Mouse (Mus musculus): ENCODE results near the gene Abhd16a.

The Abhd16a gene

DNA sequence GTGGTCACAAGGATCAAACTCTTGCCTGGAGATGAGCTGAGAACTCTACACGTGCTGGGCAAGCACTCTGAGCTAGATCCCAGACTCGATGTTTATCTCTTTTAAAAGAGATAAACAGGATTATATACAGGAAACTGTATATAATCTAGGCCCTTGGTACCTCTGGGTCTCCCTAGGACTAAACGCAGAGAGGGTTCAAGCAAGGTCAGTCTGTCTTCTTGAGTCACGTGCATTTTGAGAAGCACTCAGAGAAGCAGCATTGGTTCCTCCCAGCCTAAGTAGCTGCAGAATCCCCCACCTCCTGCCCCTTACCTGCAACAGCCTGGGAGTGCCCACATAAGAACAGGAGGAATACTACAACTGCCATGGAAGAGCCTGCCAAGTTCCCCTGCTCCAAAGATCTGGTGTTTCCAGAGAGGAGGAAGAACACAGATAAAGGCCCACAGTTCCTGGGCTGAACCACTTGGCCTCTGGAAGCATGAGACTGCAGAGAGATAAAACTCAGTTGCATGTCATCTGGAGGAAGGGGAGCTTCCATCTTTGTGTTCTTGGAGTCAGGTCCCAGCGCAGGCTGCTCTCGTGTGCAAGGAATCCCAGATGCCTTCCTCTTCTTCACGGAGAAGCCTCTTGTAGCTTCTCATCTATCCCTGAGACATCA is 3.7 kb upstream of the Abhd16a start, which contains the start of gene Ly6g6f:
Ly6g6f (minus strand) TSS at position 403 of the 658 bp plus-strand sequence.
- no peak for DNase-seq (ENCODE audit: low read depth)

DNA sequence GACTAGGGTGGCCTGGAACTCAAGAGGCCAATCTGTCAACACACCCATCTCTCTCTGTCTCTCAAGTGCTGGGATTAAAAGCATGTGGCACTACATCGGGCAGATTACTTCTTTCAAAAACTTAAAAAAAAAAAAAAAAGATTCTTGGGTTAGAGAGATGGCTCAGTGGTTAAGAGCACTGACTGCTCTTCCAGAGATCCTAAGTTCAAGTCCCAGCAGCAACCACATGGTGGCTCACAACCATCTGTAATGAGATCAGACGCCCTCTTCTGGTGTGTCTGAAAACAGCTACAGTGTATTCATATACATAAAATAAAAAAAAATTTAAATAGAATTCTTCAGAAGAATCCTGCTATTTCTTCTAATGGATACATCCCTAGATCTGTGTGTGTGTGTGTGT is 912 bp upstream of the Abhd16a start:
- DNase-seq (ENCODE audit: low read depth) = peak; percentile 48

DNA sequence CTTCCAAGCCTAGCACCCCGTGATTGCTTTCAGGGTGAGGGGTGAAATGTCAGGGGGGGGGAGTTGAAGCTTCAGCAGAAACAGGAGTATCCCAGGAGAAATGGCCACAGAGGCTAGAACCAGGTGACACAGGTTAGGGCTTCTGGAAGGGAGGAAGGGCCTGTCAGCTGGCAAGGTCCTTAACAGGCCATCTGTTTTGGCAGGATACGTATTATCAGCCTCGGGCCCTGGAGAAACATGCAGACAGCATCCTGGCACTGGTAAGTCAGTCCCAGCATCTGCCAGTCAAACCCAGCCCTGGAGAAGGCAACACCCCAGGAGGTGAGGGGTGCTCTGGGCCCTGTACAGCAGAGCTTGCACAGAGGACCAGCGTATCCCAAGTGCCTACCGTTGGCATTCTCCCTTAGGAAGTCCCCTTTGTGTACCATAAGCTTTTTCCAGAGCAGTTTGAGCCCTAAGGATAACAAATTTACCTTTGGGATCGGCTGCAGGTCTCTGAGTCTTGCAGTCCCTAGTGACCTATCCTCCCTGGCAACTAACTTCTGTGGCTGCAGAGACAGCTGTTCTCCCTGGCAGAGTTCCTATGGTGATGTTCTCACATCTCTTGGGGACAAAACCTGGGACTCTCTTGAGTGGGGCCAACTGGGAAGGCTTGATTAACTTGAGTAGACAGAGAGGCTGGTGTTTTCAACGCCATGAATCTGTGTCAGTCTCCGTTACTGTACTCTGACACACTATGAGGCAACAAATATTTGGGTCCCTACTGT is 1.3 kb downstream of the Abhd16a start:
- DNase-seq (ENCODE audit: low read depth) = no peak

DNA sequence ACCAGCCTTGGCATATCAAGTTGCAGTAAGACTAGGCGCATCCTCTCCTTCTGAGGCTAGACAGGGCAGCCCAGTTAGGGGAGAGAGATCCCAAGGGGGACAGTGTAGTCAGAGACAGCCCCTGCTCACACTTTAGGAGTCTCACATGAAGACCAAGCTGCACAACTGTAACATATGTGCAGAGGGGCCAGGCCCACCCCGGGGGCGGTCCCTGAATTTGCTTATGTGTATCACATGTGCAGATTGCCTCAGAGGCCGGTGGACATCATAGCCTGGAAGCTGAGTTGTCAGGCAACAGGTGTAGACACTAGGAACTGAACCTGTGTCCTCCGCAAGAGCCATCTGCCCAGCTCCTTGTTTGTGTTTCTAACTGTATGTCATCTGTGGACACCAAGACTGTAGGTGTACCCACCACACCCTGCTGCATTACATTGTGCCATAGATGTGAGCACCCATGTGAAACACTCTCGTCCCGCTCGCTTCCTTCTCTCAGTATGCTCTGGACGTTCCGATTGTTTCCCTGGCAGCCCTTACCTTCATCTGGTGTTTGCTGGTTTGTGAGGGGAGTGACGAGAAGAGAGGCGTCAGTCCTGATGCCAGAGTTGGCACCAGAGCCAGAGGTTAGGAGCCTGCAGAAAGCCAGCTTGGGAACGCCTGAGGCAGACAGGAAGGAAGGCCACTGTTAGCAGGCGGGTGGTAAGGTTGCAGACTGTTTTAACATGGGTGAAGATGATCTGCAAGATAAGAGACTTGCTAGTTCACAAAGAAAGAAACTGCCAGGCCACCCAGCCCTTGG is 3.5 kb downstream of the Abhd16a start:
- DNase-seq (ENCODE audit: low read depth) = no peak

DNA sequence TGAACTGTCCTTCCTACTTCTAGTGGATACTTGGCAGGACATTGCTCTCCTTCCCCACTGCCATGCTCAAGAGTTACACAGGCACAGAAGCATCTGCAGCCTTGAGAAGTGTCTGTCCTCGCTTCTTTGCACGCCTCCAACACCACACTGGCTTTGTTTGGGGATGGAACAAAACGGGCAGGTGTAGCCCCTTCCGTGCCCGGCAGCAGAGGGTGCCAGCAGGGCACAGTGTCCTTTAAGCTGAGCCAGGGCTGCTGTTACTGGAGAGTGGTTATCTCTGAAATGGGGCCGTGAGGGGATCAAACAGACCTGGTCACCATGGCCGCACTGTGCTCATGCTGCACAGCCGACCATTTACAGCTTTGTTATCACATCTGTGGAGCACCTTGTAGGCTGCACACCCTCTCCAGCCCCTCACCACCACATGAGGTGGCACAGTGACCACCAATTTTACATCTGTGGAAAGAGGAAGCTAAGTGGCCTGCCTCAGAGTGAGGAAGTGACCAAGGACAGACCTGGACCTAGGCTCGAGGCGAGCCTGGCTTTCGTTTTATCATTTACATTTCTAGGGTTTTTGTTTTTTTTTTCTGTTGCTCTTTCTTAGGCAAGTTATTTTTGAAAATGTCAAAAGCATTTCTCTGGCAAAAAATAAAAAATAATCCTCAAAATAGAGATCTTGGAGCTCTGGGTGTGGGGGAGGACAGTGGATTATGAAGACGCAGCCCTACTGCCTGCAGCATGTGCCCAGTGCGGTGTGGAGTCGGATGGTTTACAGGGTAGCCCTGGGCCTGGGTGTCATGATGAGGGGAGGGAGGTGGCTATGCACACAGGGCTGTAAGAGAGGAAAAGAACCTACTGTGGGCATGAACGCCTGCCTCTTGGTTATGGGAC is 5.7 kb downstream of the Abhd16a start:
- peak; percentile 46 for DNase-seq (ENCODE audit: low read depth)

DNA sequence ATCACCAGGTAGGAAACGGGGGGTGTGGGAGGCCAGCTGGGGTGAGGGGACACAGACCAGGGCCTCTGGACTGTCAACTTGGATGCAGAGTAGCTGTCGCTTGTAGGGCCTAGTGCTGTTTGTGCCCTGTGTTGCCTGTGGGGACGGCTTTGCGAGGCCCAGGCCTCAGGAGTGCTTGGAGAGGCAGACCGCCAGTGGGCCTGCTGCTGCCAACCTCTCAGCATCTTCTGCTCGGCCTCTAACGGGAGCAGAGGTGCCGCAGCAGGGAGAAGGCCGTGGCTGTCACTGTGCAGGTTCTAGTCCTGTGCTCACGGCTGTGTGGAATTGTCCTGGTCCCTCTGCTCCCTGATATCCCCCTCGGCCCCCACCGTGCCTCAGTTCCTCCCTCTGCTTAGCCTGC is 7.5 kb downstream of the Abhd16a start:
- no peak for DNase-seq (ENCODE audit: low read depth)

DNA sequence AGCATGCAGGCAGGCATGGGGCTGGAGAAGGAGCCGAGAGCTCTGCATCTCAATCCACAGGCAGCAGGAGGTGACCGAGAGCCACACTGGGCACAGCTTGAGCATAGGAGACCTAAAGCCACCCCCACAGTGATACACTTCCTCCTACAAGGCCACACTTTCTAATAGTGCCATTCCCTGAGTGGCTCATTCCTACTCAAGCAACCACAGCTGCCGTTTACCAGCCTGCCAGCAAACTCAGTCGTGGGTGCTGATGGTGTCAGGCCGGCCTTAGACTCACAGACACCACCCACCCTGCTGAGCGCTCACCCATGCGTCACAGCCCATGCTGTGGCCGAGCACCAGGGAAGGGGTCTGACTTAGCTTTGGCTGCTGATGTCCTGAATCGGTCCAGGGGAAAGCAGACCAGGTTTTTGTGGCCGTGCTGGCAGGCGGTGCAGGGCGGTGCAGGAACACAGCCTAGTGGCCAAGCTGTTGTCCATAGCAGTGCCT is 8.1 kb downstream of the Abhd16a start:
- no peak for DNase-seq (ENCODE audit: low read depth)

DNA sequence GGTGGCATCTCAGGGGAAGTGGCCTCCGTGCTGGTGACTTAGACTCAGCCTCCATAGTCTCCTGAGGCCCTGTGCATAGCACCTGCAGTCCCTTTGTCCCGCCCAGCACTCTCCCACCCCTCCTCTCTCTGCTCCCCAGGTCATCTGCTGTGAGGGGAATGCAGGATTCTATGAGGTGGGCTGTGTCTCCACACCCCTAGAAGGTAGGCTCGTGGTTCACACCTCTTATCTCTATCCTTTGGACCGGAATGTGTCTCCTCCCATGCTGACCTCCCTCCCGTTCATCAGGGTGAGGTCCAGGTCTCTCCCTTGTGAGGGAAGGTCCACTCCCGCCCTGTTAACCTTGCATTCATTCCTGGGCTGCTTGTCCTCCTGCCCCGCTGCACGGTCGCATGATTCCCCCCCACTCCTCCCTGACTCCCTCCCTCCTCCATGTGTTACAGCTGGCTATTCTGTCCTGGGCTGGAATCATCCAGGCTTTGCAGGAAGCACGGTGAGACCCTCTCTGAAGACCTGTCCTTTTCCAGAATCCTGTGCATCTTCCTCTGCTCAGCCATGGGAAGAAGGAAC is 11.2 kb downstream of the Abhd16a start:
- no peak for DNase-seq (ENCODE audit: low read depth)

DNA sequence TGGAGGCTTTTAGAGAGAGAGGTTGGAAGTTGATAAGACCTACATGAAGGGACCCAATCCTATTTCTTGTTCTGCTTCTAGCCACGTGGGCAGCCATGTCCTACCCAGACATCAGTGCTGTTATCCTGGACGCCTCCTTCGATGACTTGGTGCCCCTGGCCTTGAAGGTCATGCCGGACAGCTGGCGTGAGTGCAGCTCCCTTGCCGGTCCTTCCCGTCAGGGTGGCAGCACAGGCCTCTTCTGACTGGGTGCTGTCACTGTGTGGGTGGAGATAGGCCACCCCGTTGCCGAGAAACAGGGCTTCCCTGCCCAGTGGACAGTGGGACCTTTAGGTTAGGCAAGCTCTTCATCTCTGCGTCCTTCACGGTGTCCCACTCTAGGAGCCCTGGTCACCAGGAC is 12.1 kb downstream of the Abhd16a start:
- no peak for DNase-seq (ENCODE audit: low read depth)

DNA sequence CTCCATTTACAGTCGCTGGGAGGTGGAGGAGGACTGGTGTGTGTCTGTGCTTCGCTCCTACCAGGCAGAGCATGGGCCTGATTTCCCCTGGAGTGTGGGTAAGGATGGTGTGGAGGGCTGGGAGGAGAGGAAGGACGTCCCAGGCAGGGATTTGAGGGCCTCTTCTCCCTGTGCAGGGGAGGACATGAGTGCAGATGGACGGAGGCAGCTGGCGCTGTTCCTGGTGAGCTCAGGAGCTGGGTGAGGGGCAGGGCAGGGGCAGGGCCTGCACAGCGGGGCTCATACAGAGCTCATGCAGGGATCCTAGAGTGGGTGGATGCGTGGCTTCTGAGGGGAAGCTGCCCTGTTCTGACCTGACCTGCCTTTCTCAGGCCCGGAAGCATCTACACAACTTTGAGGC is 13.2 kb downstream of the Abhd16a start:
- DNase-seq (ENCODE audit: low read depth) = no peak

DNA sequence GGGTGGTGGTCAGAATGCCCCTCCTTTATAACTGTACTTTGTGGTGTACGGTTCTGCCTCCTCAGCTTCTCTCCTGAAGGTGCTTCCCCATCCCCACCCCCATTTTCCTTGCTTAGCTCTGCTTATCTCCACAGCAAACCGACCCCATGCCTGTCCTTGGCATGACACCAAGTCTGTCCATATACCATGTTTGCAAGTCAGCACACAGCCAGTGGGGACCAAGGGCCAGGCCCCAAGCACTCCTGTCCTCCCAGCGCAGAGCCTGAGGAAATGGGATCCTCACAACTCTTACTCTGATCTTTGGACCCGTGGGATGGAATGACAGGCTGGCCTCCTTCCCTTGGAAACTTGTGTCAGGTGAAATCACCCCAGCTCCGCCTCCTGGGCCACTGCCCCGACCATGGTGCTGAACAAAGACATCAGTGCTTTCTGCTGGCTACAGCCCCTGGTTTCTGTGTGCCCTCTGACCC is 14.2 kb downstream of the Abhd16a start:
- DNase-seq (ENCODE audit: low read depth) = peak; percentile 53

DNA sequence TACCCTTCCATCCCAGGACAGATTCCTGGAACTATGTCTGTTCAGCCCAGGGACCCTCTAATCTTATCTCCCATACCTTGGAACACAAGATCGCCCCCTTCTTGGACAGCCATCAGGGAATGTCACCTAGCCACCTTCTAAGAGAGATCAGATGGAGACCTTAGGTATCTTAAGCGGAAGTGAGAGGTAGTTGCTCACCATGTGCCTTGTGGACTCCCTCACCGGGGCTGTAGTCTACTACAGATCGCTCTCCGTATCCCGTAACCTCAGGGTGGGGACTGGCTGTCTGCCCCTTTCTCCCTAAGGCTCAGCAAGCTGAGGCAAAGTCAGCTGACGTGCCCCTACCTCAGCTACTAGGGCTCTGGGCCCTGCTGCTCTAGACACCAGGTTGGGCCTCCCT is 15.0 kb downstream of the Abhd16a start:
- DNase-seq (ENCODE audit: low read depth) = no peak

DNA sequence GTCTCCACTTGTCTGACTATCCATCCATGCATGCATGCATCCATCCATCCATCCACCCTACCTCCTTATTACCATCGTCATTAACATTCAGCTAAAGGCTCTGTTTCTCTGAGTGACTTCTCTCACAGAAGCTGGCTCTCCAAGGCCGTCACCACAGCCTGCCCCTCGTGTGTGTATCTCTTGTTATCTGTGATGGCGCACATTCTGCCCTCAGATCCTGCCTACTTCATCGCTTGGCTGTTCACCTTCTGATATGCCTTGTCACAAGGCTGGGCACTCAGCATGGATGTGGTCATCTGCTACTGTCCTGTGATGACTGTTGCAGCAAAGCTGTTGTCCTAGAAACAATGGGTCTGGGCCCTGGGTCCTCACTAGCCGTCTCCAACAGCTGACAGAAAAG is 15.7 kb downstream of the Abhd16a start:
- DNase-seq (ENCODE audit: low read depth) = no peak

DNA sequence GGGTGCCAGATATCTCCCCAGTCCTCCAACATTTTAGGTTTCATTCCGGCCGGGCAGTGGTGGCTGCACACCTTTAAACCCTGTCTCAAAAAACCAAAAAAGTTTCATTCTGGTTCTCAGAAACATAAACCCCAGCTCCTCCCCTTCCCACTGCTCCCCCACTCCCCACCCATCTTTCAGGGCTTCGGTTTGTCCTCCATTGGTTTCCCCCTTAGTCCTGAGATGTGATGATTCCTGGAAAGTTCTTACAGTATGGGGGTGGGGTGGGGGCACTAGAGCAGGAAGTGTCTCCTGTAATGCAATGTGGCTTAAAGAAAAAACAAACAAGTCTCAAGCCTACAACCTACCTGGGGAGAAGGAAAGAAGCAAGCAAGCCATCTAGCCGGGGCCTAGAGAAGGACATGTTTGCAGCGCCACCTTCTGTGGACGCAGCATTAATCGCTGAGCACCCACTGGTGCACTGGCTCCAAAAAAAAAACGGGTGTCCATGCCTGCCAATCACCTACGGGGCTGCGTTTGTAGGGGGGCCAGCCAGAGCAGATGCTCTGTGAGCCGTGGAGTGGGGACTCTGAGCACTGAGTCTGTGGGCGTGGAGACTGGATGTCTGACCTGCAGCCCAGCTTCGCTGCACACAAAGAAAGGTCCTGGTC is 16.8 kb downstream of the Abhd16a start:
- DNase-seq (ENCODE audit: low read depth) = peak; percentile 64

DNA sequence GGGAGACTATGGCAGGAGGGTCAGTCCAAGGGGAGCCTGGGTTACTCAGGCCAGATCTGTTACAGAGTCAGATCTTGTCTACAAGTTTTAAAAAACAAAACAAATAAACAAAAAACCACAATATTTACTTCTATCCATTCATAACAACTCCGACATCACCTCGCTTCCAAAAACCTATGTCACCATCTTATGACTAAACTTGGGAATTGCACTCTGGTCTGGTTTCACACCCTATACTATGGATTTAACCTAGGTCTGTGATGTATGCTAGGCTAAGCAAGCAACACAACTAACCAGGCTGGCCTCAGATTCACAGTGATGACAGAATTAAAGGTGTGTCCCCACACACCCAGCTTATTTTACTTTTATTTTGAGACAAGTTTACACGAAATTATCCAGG is 17.5 kb downstream of the Abhd16a start:
- peak; percentile 47 for DNase-seq (ENCODE audit: low read depth)

DNA sequence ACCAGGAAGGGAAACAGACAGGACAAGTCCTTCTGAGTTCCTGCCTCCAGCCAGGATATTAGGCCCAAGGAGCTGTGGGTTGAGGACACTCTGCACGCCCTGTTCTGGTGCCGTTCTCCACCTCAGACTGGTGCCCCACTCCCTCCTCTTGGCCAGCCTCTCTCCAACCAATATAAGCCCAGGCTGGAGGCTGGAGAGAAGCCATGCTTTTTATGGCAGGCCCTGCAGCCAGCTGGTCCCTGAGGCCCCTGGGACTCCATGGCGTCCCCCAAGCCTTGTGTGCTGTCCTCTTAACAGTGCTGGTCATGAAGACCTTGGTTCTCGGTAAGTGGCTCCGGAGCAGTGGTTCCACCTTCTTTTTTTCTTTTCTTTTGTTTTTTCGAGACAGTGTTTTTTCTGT is 19.0 kb downstream of the Abhd16a start, which contains the start of gene Ly6g5c:
Ly6g5c (plus strand) TSS at position 183 of the 400 bp plus-strand sequence.
- no peak for DNase-seq (ENCODE audit: low read depth)

DNA sequence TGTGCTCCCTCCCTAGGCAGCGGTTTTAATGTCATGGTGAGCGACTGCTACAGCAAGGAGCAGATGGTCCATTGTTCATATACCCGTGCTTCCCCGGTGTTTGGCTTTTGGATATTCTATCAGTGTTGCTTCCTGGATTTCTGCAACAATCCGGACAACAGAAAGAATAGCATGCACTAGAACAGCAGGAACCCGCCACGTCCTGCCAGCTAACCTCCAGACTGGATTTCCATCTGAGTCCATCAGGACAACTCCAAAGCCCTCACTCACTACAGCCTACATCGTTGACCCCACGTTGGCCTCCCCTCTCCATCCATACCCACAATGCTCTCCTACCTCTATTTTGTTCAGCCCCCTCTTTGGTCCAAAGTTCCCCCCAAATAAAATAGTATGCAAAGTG is 22.7 kb downstream of the Abhd16a start:
- no peak for DNase-seq (ENCODE audit: low read depth)

DNA sequence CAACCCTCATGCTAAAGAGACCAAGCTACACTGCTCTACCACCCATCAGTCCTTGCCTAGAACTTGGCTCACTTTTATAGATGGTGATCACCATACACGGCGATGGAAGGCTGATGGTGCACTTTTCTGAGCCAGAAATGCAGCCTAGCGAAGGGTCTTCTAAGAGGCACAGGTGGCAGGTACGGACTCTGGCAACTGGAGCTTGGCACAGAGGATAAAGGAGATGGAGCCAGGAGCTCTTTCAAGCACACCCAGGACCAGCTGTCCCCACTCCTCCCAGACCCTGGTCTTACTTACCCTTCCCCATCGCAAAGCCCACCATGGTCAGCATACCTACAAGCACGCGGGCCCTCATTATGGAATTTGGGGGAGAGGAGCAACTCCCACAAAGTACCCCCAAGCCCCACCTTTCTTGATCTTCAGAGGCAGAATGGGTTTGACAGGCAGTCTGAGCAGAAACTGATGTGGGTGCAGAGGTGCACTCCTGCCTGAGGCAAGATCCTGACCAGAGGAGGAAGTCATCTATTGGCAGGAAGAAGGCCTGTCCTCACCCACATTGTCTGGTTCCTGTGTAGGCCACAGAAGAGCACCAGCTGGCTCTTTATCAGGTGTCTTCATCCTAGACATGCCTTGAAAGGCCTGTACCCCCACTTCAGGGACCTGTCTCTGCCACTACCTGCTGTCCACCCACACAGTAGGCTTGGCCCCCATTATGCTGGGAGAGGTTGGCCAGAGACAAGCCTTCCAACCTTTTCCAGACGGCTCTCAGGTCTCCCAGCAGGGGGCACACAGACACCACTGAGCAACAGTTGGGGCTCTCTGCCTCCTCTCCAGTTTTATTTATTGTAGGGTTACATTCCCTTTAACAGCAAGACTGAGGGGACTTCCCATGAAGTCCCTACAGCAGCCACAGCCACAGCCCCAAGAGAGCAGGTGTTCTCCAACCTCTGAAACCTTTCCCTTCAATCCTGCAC is 26.3 kb downstream of the Abhd16a start, which contains the start of gene Ly6g5b:
Ly6g5b (minus strand) TSS at position 383 of the 974 bp plus-strand sequence.
- peak; percentile 72 for DNase-seq (ENCODE audit: low read depth)

DNA sequence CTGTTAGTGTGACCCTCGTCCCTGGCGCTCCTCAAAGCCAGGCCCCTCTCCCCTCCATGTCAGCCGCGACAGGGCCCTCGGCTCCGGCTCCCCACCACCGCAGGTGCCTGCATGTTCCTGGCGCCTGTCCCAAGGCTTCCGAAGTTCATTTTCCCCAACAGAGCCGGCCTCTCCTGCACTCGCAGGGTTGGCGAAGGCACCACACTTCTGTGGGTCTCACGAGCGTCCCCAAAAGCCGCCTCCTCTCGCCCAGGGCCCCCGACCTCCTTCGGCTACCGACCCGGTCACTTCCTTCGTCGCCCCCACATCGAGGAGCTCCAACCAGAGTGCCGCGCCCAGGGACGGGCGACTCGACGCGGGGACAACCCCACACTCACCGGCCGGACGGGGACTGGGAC is 31.7 kb downstream of the Abhd16a start:
- DNase-seq (ENCODE audit: low read depth) = no peak

All from 416B (cell line).